Mouse (Mus musculus): ENCODE data around the gene Vnn3.

Vnn3 gene

DNA sequence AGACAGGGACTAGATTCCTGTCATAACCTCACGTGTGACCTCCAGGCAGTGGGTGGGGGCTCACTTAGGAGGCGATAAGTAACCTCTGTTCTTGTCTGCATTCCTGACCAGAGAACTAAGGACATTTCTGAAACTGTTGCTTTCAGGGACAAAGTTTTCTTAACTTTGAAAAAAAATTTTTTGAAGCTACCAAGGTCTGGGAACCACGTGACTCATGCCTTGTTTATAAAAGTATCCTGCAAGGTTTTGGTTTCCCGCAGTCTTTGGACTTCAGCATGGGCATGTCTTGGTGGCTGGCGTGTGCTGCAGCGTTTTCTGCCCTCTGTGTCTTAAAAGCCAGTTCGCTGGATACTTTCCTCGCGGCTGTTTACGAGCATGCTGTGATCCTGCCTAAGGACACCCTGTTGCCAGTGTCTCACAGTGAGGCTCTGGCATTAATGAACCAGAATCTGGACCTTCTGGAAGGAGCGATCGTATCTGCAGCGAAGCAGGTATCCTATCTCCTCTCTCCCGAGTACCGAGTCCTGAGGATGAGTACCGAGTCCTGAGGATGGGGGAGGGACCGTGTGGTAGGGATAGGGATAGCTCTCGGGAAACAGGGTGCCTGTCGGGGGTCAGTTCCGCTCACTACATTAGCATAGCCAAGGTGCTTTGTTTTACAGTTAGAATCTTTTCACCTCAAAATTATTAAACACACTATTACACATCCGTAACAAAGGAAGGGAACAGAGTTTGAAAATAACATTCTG lies 43.5 kb downstream of the Vnn3 start, which contains the start of gene Vnn1:
Gene Vnn1, plus strand, starts transcription at position 88 of the 749 bp plus-strand sequence.
- DNase-seq: peak; percentile 69

DNA sequence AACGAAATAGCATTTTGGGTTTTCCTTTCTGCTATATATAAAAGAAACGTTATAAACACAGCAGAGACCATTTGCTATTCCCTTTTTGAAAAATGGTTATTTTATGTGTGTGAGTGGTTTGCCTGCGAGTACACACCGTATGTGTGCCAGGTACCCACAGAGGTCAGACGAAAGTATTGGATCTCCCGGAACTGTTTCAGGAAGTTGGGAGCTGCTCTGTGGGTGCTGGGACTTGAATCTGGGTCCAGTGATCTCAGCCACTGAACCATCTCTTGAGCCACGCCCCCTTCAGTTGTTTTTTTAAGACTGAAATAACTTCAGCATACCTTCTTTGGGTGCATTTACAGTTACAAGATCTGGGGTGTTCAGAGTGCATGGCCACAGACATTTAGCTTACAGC lies 44.1 kb downstream of the Vnn3 start:
- peak; percentile 26 for DNase-seq

DNA sequence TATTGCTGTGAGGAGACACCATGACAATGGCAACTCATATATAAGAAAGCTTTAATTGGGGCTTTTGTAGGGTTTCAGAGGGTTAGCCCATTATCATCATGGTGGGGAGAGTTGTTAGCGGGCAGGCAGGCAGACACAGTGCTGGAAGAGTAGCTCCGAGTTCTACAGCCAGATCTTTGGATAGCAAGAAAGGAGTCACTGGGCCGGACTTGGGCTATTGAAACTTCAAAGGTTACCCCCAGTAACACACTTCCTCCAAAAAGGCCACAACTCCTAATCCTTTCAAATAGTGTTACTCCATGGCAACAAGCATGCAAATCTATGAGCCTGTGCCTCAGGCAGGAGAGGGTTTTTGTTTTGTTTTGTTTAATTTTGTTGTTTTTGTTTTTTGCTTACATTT lies 49.9 kb downstream of the Vnn3 start:
- no peak for DNase-seq

DNA sequence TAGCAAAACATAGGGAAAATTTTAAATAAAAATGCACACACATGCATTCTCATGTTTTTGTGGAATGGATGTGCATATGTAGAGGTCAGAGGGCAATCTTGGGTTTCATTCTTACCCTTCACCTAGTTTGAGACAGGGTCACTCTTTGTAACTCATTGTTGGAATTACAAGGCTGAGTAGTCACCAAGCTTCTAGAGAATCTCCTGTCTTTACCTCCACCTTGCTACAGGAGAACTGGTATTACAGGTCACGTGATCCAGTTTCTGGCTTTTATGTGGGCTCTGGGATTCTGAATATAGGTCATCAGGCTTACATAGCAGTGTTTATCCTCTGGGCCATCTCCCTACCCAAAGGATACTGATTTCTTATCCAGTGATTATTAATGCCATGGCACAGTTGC lies 54.4 kb downstream of the Vnn3 start:
- no peak for DNase-seq
